Mouse (Mus musculus) forebrain, embryonic 12.5 days (tissue): Measurements from ENCODE around the gene Gm20489. TPM values are rescaled to one million over a fixed set of nuclear protein-coding genes. Genes with fewer than 3 reads are reported as not detected.

Experiments used
- ATAC-seq: fragments of 200-750 bp; cut with Nextera tagmentation; 2 replicates; pipeline ENCODE4 v1.8.0; 2017; ENCODE audit warnings: moderate TSS enrichment; ENCODE audit not compliant: low FRiP score
- H3K27ac ChIP-seq: fragments of 300-500 bp; sonication (generic); 2 replicates; pipeline ENCODE4 v1.5.1; 2016; ENCODE audit warnings: mild to moderate bottlenecking
- H3K27me3 ChIP-seq: fragments of 300-500 bp; sonication (generic); 2 replicates; pipeline ENCODE4 v1.6.1; 2016; ENCODE audit warnings: mild to moderate bottlenecking
- H3K36me3 ChIP-seq: fragments of 300-500 bp; sonication (generic); replicated peaks from 2 replicates; pipeline ENCODE4 v1.6.1; 2016; ENCODE audit warnings: mild to moderate bottlenecking
- H3K4me1 ChIP-seq: fragments of 300-500 bp; sonication (generic); 2 replicates; pipeline ENCODE4 v1.6.1; 2016
- H3K4me2 ChIP-seq: fragments of 300-500 bp; sonication (generic); 2 replicates; pipeline ENCODE4 v1.6.1; 2016; ENCODE audit warnings: mild to moderate bottlenecking, moderate library complexity
- H3K4me3 ChIP-seq: fragments of 300-500 bp; sonication (generic); replicated peaks from 2 replicates; pipeline ENCODE4 v1.5.1; 2016; ENCODE audit warnings: mild to moderate bottlenecking
- H3K9ac ChIP-seq: fragments of 300-500 bp; sonication (generic); 2 replicates; pipeline ENCODE4 v1.6.1; 2016; ENCODE audit warnings: mild to moderate bottlenecking
- H3K9me3 ChIP-seq: fragments of 300-500 bp; sonication (generic); 2 replicates; pipeline ENCODE4 v1.6.1; 2016
- WGBS: fragments of 180-500 bp; shearing (Covaris S2); methylation state at CpG from one replicate; pipeline ENCODE4 v1.1.7; 2016; 5-methylcytosine and 5-hydroxymethylcytosine counted together
- polyA plus RNA-seq: library from polyadenylated mRNA; unstranded; fragments of >200 nt; fragmentation: Nextera tagmentation; extraction: Ambion mirVana; gene quantifications from 2 replicates; pipeline ENCODE4 v1.2.1, GENCODE M21; 2016

The Gm20489 gene
- polyA plus RNA-seq, 1 experiment from 2014 or later = not detected

- WGBS = 20% methylated on average over 26 of the region's 26 CpGs
- H3K36me3 ChIP-seq = 0 out of 2 replicates have a peak, but pooled peaks cover 5% of the 10 kb centered on the region
- peak overlapping the region; percentile 61 for H3K9ac ChIP-seq
- peaks cover 9% of the 10 kb centered on the region for H3K4me1 ChIP-seq
- peaks cover 8% of the 10 kb centered on the region; the same call in 1 of the 2 replicates for H3K27me3 ChIP-seq
- H3K27ac ChIP-seq = no peak overlapping the region
- H3K9me3 ChIP-seq = no peaks in the 10 kb centered on the region
- ATAC-seq = peak; percentile 33; the same call in 1 of the 2 replicates
- peak overlapping the region; percentile 51 for H3K4me3 ChIP-seq
- peak overlapping the region; percentile 69 for H3K4me2 ChIP-seq
Measured at GRCm38 (mm10) chrX:101254740-101255139, 14.1 kb downstream of the Gm20489 start.

DNA sequence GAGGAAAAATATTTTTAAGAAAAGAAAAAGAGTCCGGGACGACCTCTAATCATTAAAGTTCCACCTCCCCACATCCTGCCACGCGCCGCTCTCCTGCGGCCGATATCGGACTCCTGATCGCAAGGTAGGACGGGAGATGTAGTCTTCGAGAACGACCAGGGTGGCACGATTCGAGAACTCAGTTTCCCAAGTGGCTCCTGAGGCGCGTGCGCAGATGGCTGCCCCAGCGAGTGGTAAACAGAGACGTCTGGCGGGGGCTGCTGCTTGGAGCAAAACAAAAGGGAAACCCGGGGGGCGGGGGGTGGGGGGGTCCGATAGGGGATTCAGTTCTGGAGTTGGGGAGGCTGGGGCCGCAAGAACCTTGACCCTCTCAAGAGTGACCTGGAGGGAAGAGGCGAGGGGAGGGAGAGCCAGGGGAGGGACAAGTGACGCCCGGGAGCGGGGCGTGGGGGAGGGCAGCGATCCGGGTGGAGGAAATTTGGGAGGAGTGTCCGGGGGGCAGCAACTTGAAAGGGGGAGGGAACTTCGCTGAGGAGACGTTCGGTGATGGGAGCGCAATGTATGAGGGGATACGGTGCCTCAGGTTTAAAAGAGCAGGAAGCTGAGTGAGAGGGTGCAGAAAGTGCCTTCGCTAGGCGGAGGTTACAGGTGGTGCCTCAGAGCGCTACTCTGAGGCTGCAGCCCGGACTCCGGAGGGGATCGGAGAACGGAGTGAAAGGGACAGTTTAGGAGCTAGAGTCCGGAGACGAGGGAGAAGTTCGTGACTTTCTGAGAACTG, 14.7 kb downstream of the Gm20489 start, which contains the start of gene Foxo4:
Gene Foxo4, plus strand, starts transcription at position 577 of the 778 bp plus-strand sequence.
- H3K27ac ChIP-seq = no peak within 1 kb of the TSS

GRCm38 (mm10) chrX:101245011-101245410, 23.8 kb downstream of the Gm20489 start:
- Histone ChIP-seq H3K9me3 (no peaks in the 10 kb centered on the region), H3K9ac (no peak overlapping the region), H3K27ac (no peak overlapping the region), H3K4me2 (no peak overlapping the region), H3K4me3 (no peak overlapping the region), H3K4me1 (no peaks in the 10 kb centered on the region), H3K27me3 (peaks cover 6% of the 10 kb centered on the region; the same call in 1 of the 2 replicates), H3K36me3 (no peaks in the 10 kb centered on the region)
- WGBS = 54% methylated on average over 1 of the region's 1 CpGs
- no peak for ATAC-seq

More for the DNA sequence above, 14.7 kb downstream of the Gm20489 start, which contains the start of gene Foxo4:
- peak; percentile 94 for ATAC-seq
- H3K4me2 ChIP-seq = peak within 1 kb of the TSS; percentile 69
- WGBS = 18% methylated on average over 47 of the region's 47 CpGs
- H3K4me1 ChIP-seq = peaks cover 9% of the 10 kb centered on the region
- H3K9me3 ChIP-seq = no peaks in the 10 kb centered on the region
- H3K4me3 ChIP-seq = peak within 1 kb of the TSS; percentile 51
- H3K27me3 ChIP-seq = peaks cover 8% of the 10 kb centered on the region; the same call in 1 of the 2 replicates
- 0 out of 2 replicates have a peak, but pooled peaks cover 5% of the 10 kb centered on the region for H3K36me3 ChIP-seq
- H3K9ac ChIP-seq = peak within 1 kb of the TSS; percentile 61

DNA sequence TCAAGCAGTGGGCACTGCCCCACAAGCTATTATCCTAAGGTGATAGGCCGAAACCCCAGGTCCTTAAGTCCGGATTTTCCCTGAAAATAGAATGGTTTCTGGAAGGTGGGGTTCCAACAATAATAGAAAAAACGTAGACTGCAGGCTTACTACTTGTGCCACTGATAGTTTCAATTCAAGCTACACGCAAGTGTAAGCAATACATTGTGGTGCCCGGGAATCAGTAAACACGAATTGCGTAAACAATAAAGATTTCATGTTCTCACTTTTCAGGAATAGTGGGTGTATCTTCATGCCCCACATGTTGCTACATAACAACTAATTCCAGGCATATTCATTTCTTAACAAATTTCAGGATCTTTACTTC, 46.0 kb downstream of the Gm20489 start:
- peaks cover 7% of the 10 kb centered on the region; the same call in 1 of the 2 replicates for H3K4me1 ChIP-seq
- H3K4me2 ChIP-seq = peak overlapping the region; percentile 50
- no peak overlapping the region for H3K9ac ChIP-seq
- WGBS = 35% methylated on average over 7 of the region's 7 CpGs
- no peaks in the 10 kb centered on the region for H3K36me3 ChIP-seq
- H3K27me3 ChIP-seq = peaks cover 22% of the 10 kb centered on the region; the same call in 1 of the 2 replicates
- H3K27ac ChIP-seq = peak overlapping the region; percentile 69; the same call in 1 of the 2 replicates
- no peaks in the 10 kb centered on the region for H3K9me3 ChIP-seq
- ATAC-seq = no peak
- H3K4me3 ChIP-seq = peak overlapping the region; percentile 59

- Histone ChIP-seq H3K36me3 (no peaks in the 10 kb centered on the region), H3K27ac (peak within 1 kb of the TSS; percentile 70), H3K27me3 (peaks cover 22% of the 10 kb centered on the region; the same call in 1 of the 2 replicates), H3K4me1 (peaks cover 7% of the 10 kb centered on the region; the same call in 1 of the 2 replicates), H3K4me2 (peak within 1 kb of the TSS; percentile 61), H3K4me3 (peak within 1 kb of the TSS; percentile 59), H3K9me3 (no peaks in the 10 kb centered on the region), H3K9ac (peak within 1 kb of the TSS; percentile 63)
- WGBS = 26% methylated on average over 55 of the region's 55 CpGs
- peak; percentile 98 for ATAC-seq
Measured at GRCm38 (mm10) chrX:101221834-101222795, 46.7 kb downstream of the Gm20489 start, which contains the start of gene Snx12. Snx12 (minus strand) TSS chrX:101222563.

Other genes starting within 250 kb of the Gm20489 start
- gene Tex11, start 209.4 kb downstream of the Gm20489 start, polyA plus RNA-seq = not detected in 2 replicates
- gene Slc7a3, start 183.0 kb downstream of the Gm20489 start, polyA plus RNA-seq = 1.3 and 1.8 TPM in 2 replicates
- 57.3 and 64.6 TPM in 2 replicates for gene Snx12, start 46.5 kb downstream of the Gm20489 start, polyA plus RNA-seq
- 1.3 and 1.9 TPM in 2 replicates for gene Foxo4, start 14.5 kb downstream of the Gm20489 start, polyA plus RNA-seq
- gene Gm614, start 5.0 kb downstream of the Gm20489 start, polyA plus RNA-seq = not detected in 2 replicates
- gene Il2rg, start 768 bp downstream of the Gm20489 start, polyA plus RNA-seq = 2.0 TPM in 2 replicates
- gene Med12, start 5.0 kb upstream of the Gm20489 start, polyA plus RNA-seq = 42.0 and 43.1 TPM in 2 replicates
- gene Nlgn3, start 30.1 kb upstream of the Gm20489 start, polyA plus RNA-seq = 32.2 and 36.3 TPM in 2 replicates
- gene Gjb1, start 107.4 kb upstream of the Gm20489 start, polyA plus RNA-seq = not detected in 2 replicates
- gene Zmym3, start 151.8 kb upstream of the Gm20489 start, polyA plus RNA-seq = 37.5 and 37.8 TPM in 2 replicates
- 636 and 666 TPM in 2 replicates for gene Nono, start 160.3 kb upstream of the Gm20489 start, polyA plus RNA-seq
- 3.3 and 3.9 TPM in 2 replicates for gene Itgb1bp2, start 180.1 kb upstream of the Gm20489 start, polyA plus RNA-seq